Mouse (Mus musculus) mouse trophoblast stem cell (cell line): ENCODE measurements around the gene Aoc3.
"Not testable (repeated sequence)": the region's sequence is repeated elsewhere in the genome, so short reads cannot be mapped to it uniquely, and the experiment has no call there.

Source experiments
- in situ Hi-C, 2 experiments: fragments of 300-500 bp; cut with MseI, MboI; formaldehyde crosslinking; loops; 2 replicates in 1 of 2; 3 replicates in 1 of 2; pipeline ENCODE4 v1.15.1; 2025

Gene Aoc3

DNA sequence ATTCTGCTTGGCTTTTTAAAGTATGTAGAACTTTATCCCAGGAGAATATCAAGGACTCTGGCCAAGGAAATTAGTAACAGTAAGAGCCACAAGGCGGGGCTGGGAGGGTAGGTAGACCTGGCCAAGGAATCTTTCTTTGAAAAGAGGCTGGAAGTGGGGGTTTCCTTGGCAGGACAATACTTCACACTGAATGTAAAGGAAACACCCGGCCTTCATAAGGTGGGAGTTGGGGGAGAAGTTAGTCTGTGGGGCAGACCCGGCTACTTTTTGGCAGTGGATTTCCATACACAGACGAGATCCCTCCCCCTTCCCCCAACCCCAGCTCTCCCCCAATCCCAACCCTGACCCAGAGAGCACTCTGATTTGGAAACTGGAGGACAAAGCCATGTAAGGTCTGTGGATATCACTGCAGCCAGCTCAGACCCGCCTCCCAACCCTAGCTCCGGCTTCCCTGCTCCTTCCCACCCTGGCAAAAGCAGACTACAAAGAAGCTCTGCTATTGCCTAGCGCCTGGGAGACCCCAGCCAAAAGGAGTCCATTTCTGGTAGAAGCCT is at the start of gene Aoc3:
TSS of gene Aoc3 (plus strand) at position 235 of the 554 bp plus-strand sequence.
- in situ Hi-C loops, result no loop called here

DNA sequence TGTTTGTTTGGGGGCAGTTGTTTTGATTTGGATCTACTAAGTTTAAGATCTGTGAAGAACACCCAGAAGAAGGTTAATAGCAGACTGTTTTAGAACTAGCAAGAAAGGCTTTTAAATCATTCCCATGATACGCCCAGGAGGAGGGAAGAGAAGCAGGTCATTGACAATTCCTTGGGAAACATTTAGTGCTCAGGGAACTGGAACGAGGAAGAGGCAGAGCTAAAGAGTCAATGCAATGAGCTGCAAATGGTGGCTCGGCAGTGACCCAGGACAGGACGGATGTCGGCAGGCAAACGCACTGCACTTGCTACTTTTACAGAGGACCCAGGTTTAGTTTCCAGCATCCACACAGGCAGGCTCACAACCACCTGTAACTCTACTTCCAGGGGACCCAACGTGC is 49.6 kb upstream of the Aoc3 start:
- in situ Hi-C loops, result no loop called here

DNA sequence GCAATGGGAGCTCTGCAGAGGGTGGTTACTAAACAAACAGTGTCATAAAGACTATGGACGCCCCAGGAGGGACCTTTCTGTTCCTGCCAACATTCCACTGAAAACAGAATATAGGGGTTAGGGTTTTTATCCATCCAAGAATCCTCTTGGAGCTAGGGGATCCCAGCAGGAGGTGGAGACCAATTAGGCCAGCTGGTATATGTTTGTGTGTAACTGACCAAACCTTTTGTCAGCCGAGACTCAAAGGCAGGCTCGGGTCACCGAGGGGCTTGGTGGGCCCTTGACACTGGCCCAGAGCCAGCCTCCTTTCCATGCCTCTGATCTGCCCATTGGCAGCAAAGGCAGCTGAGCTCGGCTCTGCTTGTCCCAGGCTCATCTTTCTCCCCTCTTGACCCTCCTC is 47.5 kb upstream of the Aoc3 start:
- in situ Hi-C loops, result no loop called here

DNA sequence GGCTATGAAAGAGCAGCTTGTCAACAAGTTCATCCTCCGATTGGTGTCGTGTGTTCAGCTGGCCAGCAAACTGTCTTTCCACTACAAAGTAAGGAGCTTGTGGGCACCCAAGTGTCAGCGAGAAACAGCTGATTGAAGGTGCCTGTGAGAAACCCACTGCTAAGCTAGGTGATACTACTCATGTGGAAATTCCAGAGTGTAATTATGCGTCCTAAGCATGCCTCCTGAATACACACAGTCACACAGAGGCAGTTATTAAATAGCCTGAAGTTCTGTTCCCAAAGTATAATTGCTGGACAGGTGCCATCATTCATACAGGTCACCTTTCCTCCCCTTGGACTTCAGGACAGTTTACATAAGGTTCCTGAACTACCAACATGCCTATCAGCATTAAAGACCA is 46.6 kb upstream of the Aoc3 start:
- in situ Hi-C loops, result no loop called here

DNA sequence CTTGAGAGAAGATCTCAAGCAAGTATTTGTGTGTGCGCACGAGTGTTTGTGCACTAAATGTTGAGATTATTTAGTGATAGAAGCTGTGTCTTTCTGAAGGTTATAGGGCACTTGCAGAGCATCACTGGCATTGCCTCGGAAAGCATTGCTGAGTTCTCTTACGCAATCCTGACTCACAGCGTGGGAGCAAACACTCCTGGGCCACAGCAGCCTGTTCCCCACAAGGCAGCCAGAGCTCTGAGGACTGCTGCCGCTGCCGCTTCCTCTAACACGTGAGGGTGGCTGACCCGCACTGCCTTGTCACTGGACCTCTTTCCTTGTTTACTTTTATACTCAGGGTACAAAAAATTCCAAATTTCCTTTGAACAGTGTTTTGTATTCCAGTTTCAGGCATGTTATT is 43.1 kb upstream of the Aoc3 start:
- in situ Hi-C loops, result no loop called here

DNA sequence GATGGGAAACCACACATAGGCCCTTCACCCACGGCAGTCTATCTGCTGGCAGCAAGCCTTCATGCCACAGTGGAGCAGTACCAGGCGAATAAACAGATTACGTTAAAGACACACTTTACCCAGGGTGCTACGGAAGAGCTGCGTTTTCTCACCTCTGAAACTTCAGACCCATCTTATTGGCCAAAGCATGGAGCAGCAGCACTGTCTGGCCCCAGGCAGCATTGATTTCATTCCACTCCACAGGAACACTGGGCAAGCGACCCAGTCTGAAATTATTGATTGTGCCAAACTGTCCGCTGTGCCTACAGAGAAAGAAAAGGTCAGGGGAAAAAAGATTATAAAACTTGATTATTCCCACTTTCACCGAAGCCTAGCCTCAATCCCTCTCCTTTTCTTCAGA is 39.2 kb upstream of the Aoc3 start:
- in situ Hi-C loops, result no loop called here

DNA sequence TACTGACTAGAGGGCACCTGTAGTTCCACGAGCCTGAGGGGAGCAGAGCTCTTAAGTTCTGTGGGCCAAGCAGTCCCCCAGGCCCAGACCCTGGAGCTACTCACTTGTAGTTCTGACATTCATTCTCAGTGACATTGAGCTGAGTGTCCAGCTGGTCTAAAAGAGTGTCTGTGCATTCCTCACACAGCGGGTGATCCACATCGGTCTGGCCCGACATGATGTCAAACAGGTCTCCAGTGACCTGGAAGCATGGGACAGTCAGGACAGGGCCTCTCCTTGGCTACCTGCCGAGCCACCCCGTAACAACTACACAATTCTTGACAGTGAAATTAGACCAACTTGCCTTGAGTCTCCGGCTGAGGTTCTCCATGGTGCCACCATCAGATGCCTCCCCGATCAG is 35.2 kb upstream of the Aoc3 start:
- in situ Hi-C loops, result no loop called here

DNA sequence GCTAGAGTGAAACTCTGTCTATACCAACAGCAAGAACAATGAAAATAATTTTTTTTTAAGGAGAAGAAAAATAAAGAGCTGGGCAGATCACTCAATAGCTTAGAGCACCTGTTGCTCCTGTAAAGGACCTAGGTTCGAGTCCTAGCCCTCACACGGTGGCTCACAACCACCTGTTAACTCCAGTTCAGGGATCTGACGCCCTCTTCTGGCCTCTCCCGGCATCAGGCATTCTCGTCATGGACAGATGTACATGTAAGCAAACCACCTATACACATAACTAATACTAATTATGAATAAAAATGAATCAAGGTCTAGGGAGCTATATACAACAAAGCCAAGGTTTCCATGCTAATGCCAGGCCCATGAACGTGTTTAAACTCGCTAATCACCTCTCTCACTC is 29.5 kb upstream of the Aoc3 start:
- in situ Hi-C loops, result loop anchor here in 1 of 2 experiments (10.0 kb wide), 1 partner anchor 86 kb away; no protein-coding TSS in a partner anchor

DNA sequence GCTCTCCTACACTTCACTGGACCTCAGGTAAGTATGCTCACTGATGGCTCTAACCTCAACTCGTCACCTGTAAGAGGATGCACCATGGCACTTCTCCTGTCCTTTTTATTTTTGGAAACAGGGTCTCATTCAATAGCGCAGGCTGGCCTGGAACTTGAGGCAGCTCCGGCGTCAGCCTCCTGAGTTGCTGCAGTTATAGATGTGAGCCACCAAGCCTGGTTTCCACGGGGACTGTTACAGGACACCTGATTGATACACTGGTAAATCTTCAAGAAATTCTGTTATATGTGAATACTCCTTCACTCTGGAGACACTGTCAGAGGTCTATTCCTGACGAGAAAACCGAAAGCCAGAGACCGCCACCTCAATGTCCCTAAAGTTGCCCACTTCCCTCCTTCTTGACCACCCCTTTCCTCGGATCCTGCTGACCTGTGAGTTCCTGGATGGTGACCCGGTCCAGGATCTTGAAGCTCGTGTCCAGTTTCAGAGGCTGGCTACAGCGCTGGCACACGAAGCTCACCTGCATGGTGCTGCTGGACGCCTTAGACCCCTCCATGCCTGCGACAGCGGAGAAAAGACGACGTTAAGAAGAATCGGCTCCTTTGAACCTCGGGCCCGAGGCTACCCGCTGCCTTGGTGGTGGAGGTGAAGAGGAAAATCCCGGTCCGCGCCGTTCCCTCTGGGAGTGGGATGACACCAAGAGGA is 29.0 kb upstream of the Aoc3 start:
- in situ Hi-C loops, result loop anchor here in 1 of 2 experiments (10.0 kb wide), 1 partner anchor 87 kb away; no protein-coding TSS in a partner anchor

DNA sequence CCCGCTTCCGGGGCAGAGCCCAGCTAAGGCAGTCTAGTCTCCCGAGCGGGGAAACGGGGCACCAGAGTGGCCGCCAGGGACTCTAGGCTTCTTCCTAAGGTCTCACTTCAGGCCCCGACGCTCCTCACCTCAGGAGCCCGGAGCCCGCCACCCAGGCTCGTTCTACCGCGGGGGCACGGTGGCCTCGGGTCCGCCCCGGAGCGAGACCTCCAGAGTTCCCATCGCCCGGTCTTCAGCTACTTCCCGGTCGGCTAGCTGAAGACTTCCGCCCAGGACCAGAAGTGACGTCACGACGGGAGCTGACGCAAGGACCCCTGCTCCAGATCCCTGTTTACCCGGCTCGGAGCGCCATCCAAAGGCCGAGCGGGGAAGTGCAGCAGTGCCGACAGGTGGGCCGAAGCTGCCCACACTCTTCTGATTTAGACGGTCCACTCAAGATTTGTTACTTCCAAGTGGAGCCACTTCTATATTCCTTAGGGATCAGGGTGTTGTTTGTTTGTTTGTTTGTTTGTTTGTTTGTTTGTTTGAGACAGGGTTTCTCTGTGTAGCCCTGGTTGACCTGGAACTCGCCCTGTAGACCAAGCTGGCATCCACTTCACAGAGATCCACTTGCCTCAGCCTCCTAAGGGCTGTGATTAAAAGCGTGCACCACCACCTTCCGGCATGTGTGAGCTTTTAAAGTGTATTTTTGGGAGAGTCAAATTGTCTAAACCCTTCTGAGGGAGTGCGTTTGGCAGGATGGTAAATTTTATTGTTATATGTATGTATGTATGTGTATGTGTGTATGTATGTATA is 28.2 kb upstream of the Aoc3 start, which contains the start of gene Becn1:
TSS of gene Becn1 (minus strand) at position 283 of the 795 bp plus-strand sequence.
- in situ Hi-C loops, result loop anchor here in 1 of 2 experiments (10.0 kb wide), 1 partner anchor 87 kb away; no protein-coding TSS in a partner anchor

DNA sequence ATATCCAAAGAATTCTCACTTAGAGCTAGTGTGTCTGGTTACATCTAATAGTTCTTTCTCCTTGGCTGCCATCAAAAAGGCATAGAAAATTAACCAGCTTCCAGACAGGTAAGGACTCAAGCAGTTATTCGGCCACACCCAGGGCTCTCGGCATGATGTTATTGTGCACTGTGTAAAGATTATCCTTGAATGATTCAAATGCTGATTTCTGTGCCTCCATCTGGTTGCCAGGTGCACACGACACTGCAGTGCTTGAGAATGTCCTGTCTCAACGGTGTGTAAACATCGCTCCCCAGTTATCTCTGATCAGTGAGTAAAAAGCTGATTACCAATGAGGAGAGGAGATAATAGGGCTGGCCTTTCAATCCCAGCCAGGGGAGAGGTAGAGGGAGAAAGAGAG is 22.7 kb upstream of the Aoc3 start:
- in situ Hi-C loops, result loop anchor here in 1 of 2 experiments (10.0 kb wide), 1 partner anchor 93 kb away; no protein-coding TSS in a partner anchor

DNA sequence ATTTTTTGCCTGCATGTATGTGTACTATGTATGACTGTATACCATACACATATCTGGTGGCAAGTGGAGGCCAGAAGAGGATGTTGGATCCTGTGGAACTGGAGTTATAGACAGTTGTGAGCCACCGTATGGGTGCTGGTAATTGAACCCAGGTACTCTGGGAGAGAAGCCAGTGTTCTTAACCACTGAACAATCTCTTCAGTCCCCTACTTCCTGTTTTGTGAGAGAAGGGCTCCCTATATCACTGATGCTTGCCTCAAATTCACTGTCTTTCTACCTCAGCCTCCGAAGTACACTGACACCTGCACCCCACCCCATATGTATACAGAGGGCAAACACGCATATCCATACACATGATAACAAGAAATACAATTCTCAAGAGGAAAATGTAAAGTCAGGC is 19.3 kb upstream of the Aoc3 start:
- in situ Hi-C loops, result no loop called here

DNA sequence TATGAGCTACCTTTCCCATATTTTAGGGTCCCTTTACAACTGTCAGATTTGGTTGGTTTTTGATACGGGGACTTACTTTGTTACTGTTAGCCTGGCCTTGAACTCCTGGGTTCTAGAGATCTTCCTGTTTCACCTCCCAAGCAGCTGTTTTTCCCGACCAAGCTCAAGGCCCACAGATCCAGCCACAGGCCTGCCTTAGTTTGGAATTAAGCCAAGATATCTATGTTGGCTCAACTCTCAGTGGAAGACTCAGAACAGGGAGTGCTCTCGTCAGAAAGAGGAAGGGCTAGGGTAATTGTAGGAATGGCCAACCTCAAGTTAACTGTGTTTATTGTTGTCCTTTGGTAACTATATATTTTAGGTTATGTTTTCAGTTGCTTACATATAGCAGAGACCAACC is 18.3 kb upstream of the Aoc3 start:
- in situ Hi-C loops, result no loop called here

DNA sequence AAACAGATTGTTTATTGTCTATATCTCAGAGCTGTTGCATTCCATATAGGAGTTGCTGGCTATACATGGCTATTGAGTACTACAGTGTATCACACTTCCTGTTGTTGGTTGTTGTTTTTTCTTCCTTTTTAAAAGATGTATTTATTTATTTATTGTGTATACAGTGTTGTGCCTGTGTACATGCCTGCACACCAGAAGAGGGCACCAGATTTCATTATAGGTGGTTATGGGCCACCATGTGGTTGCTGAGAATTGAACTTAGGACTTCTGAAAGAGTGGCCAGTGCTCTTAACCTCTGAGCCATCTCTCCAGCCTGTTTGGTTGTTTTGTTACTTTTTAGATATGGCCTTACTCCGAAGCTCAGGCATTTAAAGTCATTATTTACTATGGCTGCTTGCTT is 15.8 kb upstream of the Aoc3 start:
- in situ Hi-C loops, result no loop called here

DNA sequence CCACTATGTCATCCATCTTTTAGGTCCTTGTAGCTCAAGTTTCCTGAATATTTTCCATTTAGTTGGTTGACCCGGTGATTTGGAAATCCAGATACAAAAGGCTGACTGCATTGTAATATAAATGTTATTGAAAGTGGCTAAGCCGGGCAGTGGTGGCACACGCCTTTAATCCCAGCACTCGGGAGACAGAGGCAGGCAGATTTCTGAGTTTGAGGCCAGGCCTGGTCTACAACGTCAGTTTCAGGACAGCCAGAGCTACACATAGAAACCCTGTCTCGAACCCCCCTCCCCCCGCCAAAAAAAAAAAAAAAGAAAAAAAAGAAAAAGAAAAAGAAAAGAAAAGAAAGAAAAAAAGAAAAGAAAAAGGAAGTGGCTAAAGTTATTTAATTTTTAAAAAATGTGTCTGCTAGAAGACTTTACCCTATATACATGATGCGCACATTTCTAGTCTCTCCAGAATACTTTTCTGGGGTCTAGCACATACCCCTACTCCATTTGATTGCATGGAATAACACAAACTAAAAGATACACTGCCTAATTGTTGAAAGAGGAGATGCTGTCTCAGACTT is 15.2 kb upstream of the Aoc3 start:
- in situ Hi-C loops, result no loop called here

DNA sequence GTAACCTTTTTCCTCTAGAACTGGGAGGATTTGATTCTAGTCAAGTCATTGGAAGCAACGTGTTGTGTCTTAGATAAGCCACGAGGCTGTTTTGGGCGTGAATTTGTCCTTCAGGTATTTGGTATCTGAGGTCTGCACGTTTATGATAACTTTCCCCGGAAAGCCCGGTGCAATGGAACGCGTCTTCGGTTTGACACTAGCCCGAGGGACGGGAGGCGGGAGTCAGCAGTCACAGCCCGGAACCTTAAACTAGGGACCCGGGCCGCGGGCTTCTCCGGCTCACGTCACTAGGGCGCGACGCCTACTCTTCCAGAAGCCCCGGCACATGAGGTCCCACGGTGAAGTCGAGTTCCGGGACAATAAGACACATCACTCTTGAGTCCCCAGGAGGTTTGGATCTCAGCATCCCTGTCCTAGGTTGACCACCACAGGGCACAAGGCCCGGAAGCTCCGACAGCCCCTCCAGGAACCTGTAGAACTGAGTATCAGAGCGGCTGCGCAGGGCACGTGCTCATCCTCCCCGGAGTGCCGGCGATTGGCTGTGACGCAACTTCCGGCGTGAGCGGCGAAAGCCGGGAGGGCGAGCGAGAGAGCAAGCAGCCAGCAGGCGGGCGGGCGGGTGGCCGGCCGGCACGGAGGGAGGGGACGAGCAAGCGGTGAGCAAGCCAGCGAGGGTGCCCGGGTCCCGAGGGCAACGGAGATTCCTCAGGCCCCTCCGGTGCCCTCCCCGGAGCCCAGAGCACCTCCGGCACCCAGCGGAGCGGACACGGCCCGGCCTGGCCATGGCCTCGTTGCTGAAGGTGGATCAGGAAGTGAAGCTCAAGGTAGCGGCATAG is 14.5 kb upstream of the Aoc3 start, which contains the start of gene Psme3:
TSS of gene Psme3 (plus strand) at position 549 of the 836 bp plus-strand sequence.
- in situ Hi-C loops, result no loop called here

DNA sequence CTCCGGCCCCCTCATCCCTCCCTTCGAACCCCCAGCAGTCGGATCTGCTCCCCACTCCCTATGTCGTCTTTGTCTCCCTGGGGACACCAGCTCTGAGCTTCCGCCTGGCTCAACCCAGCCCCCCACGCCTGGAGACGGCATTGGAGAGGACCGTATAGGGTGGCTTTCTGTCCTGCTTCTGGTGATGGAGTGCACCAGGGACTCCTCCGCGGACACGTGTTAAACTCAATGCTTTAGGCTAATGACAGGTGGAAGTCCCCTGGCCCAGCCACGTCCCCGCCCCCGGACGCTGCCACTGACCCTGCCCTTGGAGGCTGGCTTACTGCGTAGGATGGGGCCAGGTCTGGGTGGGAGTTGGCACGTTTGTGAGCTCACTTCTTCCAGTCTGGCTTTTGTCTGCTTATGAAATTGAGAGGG is 13.9 kb upstream of the Aoc3 start:
- in situ Hi-C loops, result no loop called here

DNA sequence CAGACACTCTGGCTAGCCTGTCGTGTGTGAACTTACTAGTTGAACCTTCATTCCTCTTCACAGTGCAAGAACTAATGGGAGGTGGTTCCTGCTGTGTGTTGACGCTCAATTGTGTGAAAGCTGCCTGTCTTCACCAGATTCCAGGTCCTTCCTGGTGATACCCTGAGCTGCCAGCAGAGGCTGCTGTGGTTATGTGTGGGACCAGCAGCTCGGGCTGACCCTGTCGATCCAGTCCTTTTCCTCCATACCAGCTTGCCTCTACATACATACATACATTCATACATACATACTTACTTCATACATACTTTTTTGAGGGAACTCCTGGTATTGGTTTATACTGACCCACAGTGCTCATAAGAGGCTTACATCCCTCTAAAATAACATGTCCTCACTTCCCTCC is 6.8 kb upstream of the Aoc3 start:
- in situ Hi-C loops, result loop anchor here in 1 of 2 experiments (5.0 kb wide), 1 partner anchor 74 kb away; no protein-coding TSS in a partner anchor

DNA sequence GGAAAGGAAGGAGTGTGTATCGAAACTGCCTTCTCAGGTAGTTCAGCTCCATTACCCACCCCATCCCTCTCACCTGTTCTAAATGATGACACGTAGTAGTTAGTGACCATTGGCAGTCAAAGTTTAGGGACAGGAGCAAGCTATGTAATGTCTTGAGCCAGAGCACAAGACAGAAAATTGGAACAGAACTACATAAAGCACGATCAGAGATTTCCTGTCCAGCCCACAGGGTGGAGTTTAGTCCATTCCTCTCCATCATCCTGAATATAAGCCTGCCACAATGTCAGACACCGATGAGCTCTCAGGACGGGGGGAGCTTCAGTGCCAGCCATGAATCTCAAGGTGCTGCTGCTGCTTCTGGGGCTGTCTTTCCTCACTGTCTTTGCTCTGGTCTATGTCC is 5.6 kb upstream of the Aoc3 start, which contains the start of gene Aoc2:
TSS of gene Aoc2 (plus strand) at position 301 of the 400 bp plus-strand sequence.
- in situ Hi-C loops, result loop anchor here in 1 of 2 experiments (5.0 kb wide), 1 partner anchor 73 kb away; no protein-coding TSS in a partner anchor

DNA sequence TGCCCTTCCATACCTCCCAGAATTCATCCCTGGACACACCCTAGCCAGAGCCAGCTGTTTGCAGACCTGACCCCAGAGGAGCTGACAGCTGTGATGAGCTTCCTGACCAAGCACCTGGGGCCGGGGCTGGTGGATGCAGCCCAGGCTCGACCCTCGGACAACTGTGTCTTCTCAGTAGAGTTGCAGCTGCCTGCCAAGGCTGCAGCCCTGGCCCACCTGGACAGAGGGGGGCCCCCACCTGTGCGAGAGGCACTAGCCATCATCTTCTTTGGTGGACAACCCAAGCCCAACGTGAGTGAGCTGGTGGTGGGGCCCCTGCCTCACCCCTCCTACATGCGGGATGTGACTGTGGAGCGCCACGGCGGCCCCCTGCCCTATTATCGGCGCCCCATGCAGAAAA is 5.2 kb upstream of the Aoc3 start:
- in situ Hi-C loops, result not testable (repeated sequence)

DNA sequence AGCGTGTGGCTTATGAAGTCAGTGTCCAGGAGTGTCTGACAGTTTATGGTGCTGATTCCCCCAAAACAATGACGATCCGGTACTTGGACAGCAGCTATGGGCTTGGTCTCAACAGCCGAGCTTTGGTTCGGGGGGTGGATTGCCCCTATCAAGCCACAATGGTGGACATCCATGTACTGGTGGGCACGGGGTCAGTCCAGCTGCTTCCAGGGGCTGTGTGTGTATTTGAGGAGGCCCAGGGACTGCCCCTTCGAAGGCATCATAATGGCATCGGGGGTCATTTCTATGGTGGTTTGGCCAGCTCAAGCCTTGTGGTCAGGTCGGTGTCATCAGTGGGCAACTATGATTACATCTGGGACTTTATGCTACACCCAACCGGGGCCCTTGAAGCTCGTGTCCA is 4.3 kb upstream of the Aoc3 start:
- in situ Hi-C loops, result no loop called here
